Mouse (Mus musculus) MEL (cell line): ENCODE measurements around the gene Cirbp. TPM values are rescaled to one million over a fixed set of nuclear protein-coding genes. Genes with fewer than 3 reads are reported as not detected.

Experiments used
- DNase-seq: peaks from one replicate; pipeline ENCODE4 v3.0.0; 2011; ENCODE audit warnings: low read depth, low spot score
- H3K27ac ChIP-seq: 2 replicates; pipeline ENCODE4 v1.5.1; 2012; ENCODE audit warnings: low read depth, mild to moderate bottlenecking, control low read depth, low read length, moderate library complexity; ENCODE audit not compliant: control insufficient read depth
- H3K27me3 ChIP-seq, 2 experiments: fragments of 150-350 bp in 1 of 2; sonication (generic) in 1 of 2; 2 replicates each; pipeline ENCODE4 v1.6.1; 2012; ENCODE audit warnings: low read length in 2 of 2, mild to moderate bottlenecking in 2 of 2, improper control_type of control experiment in 1 of 2, moderate library complexity in 1 of 2; ENCODE audit not compliant: insufficient read depth in 2 of 2, control insufficient read depth in 1 of 2
- H3K36me3 ChIP-seq, 2 experiments: 2 replicates each; pipeline ENCODE4 v1.6.1; 2012 to 2014; ENCODE audit warnings: low read length in 2 of 2, improper control_type of control experiment in 1 of 2, inconsistent platforms in 1 of 2, mild to moderate bottlenecking in 1 of 2; ENCODE audit not compliant: insufficient read depth in 2 of 2, control insufficient read depth in 1 of 2
- H3K4me1 ChIP-seq, 2 experiments: fragments of 150-350 bp in 1 of 2; sonication (generic) in 1 of 2; 2 replicates each; pipeline ENCODE4 v1.6.1; 2012; ENCODE audit warnings: low read length in 2 of 2, improper control_type of control experiment in 1 of 2, mild to moderate bottlenecking in 1 of 2; ENCODE audit not compliant: insufficient read depth in 2 of 2, control insufficient read depth in 1 of 2
- H3K4me3 ChIP-seq, 2 experiments: fragments of 150-350 bp in 1 of 2; sonication (generic) in 1 of 2; 2 replicates each; pipeline ENCODE4 v1.5.1; 2012; ENCODE audit warnings: low read depth in 2 of 2, low read length in 2 of 2, mild to moderate bottlenecking in 2 of 2, moderate library complexity in 2 of 2, control low read depth in 1 of 2, improper control_type of control experiment in 1 of 2; ENCODE audit not compliant: control insufficient read depth in 1 of 2, insufficient read depth in 1 of 2
- H3K79me2 ChIP-seq: 2 replicates; pipeline ENCODE4 v1.6.1; 2012; ENCODE audit warnings: mild to moderate bottlenecking, low read length, moderate library complexity; ENCODE audit not compliant: control insufficient read depth, poor library complexity, insufficient read depth
- H3K9ac ChIP-seq: 2 replicates; pipeline ENCODE4 v1.6.1; 2012; ENCODE audit warnings: low read depth, mild to moderate bottlenecking, control low read depth, low read length, moderate library complexity; ENCODE audit not compliant: control insufficient read depth, poor library complexity, severe bottlenecking
- H3K9me3 ChIP-seq: fragments of 150-350 bp; sonication (generic); replicated peaks from 2 replicates; pipeline ENCODE4 v1.6.1; 2012; ENCODE audit warnings: mild to moderate bottlenecking, low read length, improper control_type of control experiment, moderate library complexity; ENCODE audit not compliant: insufficient read depth
- CHD2 ChIP-seq: IDR thresholded peaks from 2 replicates; pipeline ENCODE4 v1.6.1; 2011; ENCODE audit warnings: low read length, improper control_type of control experiment
- ELF1 ChIP-seq: IDR thresholded peaks from 2 replicates; pipeline ENCODE4 v1.6.1; 2014; ENCODE audit warnings: low read depth, mild to moderate bottlenecking, inconsistent platforms, low read length, improper control_type of control experiment, moderate library complexity
- EP300 ChIP-seq, 2 experiments: IDR thresholded peaks; 2 replicates each; pipeline ENCODE4 v1.6.1; 2011; ENCODE audit warnings: improper control_type of control experiment in 2 of 2, low read length in 2 of 2, low read depth in 1 of 2, mild to moderate bottlenecking in 1 of 2
- JUND ChIP-seq: IDR thresholded peaks from 2 replicates; pipeline ENCODE4 v1.6.1; 2011; ENCODE audit warnings: low read depth, mild to moderate bottlenecking, improper control_type of control experiment, low read length
- MAFK ChIP-seq: IDR thresholded peaks from 2 replicates; pipeline ENCODE4 v1.6.1; 2011; ENCODE audit warnings: low read depth, mild to moderate bottlenecking, low read length, improper control_type of control experiment, borderline replicate concordance
- MAZ ChIP-seq: IDR thresholded peaks from 2 replicates; pipeline ENCODE4 v1.6.1; 2012; ENCODE audit warnings: low read depth, mild to moderate bottlenecking, inconsistent platforms, low read length, improper control_type of control experiment
- MYB ChIP-seq: IDR thresholded peaks from 2 replicates; pipeline ENCODE4 v1.6.1; 2011; ENCODE audit warnings: mild to moderate bottlenecking, low read depth, low read length, improper control_type of control experiment
- RCOR1 ChIP-seq: IDR thresholded peaks from 2 replicates; pipeline ENCODE4 v1.6.1; 2012; ENCODE audit warnings: low read depth, mild to moderate bottlenecking, inconsistent platforms, low read length, improper control_type of control experiment
- TCF12 ChIP-seq: IDR thresholded peaks from 2 replicates; pipeline ENCODE4 v1.6.1; 2014; ENCODE audit warnings: low read depth, mild to moderate bottlenecking, inconsistent platforms, low read length, improper control_type of control experiment, moderate library complexity
- UBTF ChIP-seq: IDR thresholded peaks from 2 replicates; pipeline ENCODE4 v1.6.1; 2012; ENCODE audit warnings: low read depth, mild to moderate bottlenecking, inconsistent platforms, low read length, improper control_type of control experiment, moderate library complexity, borderline replicate concordance; ENCODE audit not compliant: insufficient read depth
- ZMIZ1 ChIP-seq: IDR thresholded peaks from 2 replicates; pipeline ENCODE4 v1.6.1; 2012; ENCODE audit warnings: low read depth, mild to moderate bottlenecking, inconsistent platforms, low read length, improper control_type of control experiment, moderate library complexity
- ZNF384 ChIP-seq: IDR thresholded peaks from 2 replicates; pipeline ENCODE4 v1.6.1; 2012; ENCODE audit warnings: low read depth, mild to moderate bottlenecking, inconsistent platforms, low read length, improper control_type of control experiment
- polyA plus RNA-seq, 2 experiments: library from polyadenylated mRNA; stranded (reverse) in 1 of 2; unstranded in 1 of 2; fragments of >175 nt in 1 of 2; fragments of >200 nt in 1 of 2; gene quantifications; 2 replicates each; pipeline versions ENCODE4 v1.2.1 to v1.2.4; 2012; ENCODE audit warnings: low replicate concordance in 2 of 2, low read depth in 1 of 2; ENCODE audit not compliant: insufficient read length in 2 of 2, insufficient read depth in 1 of 2, missing spikeins in 1 of 2
- total RNA-seq: library from RNA; depleted of rRNA; stranded (reverse); fragments of 300-350 nt; gene quantifications from 2 replicates; pipeline ENCODE4 v1.2.3, GENCODE M21; 2012

The Cirbp gene
- total and polyA plus RNA-seq, 3 experiments: 21.2 to 56.6 TPM; not detected in 1

- Histone ChIP-seq H3K27me3 (no peaks in the 10 kb centered on the region), H3K79me2 (no peaks in the 10 kb centered on the region), H3K4me1 (no peaks in the 10 kb centered on the region), H3K4me3 (no peak overlapping the region), H3K27ac (no peak overlapping the region), H3K36me3 (no peaks in the 10 kb centered on the region), H3K9me3 (no peaks in the 10 kb centered on the region), H3K9ac (no peak overlapping the region)
- TF ChIP-seq UBTF: no peak
- TF ChIP-seq EP300 (IDR thresholded peaks at IDR 0.05; ENCODE audit: low read depth in 1 of 2, low read length in 2 of 2): no peak
- TF ChIP-seq CHD2: no peak
- TF ChIP-seq TCF12: no peak
- no peak for DNase-seq
These were observed 20.9 kb downstream of the Cirbp start for GRCm38 (mm10) chr10:80186649-80187048.

GRCm38 (mm10) chr10:80187739-80188138 is 22.0 kb downstream of the Cirbp start:
- Histone ChIP-seq H3K27ac (no peak overlapping the region), H3K9ac (no peak overlapping the region), H3K4me1 (no peaks in the 10 kb centered on the region), H3K79me2 (no peaks in the 10 kb centered on the region), H3K36me3 (no peaks in the 10 kb centered on the region), H3K9me3 (no peaks in the 10 kb centered on the region), H3K27me3 (no peaks in the 10 kb centered on the region), H3K4me3 (no peak overlapping the region)
- TF ChIP-seq ELF1 (no peak), ZMIZ1 (no peak), MAZ (no peak), MAFK (no peak)
- no peak for DNase-seq

- Histone ChIP-seq H3K4me3 (no peak overlapping the region), H3K9me3 (no peaks in the 10 kb centered on the region), H3K79me2 (no peaks in the 10 kb centered on the region), H3K9ac (no peak overlapping the region), H3K27ac (no peak overlapping the region), H3K27me3 (no peaks in the 10 kb centered on the region), H3K36me3 (no peaks in the 10 kb centered on the region), H3K4me1 (no peaks in the 10 kb centered on the region)
- TF ChIP-seq JUND (no peak), RCOR1 (no peak), MYB (no peak), ZNF384 (no peak)
- DNase-seq: no peak
These were observed 22.8 kb downstream of the Cirbp start for GRCm38 (mm10) chr10:80188453-80189024.
